Mouse (Mus musculus) stomach, embryonic 14.5 days (tissue): ENCODE measurements at regions not wholly inside any gene's neighbourhood (a gene's known extent, or its start where the extent isn't known, plus 50 kb on each side); places are given as distances from the start of the nearest gene placed in this dataset.

Source experiments
- ATAC-seq: fragments of 200-750 bp; cut with Nextera tagmentation; 2 replicates; pipeline ENCODE4 v1.8.0; 2017; ENCODE audit warnings: low read depth, moderate TSS enrichment; ENCODE audit not compliant: insufficient number of reproducible peaks, insufficient read depth, low FRiP score
- H3K27ac ChIP-seq: fragments of 300-500 bp; sonication (generic); 2 replicates; pipeline ENCODE4 v1.5.1; 2014; ENCODE audit warnings: mild to moderate bottlenecking, low read length, moderate library complexity, mixed read lengths
- H3K27me3 ChIP-seq: fragments of 300-500 bp; sonication (generic); 2 replicates; pipeline ENCODE4 v1.6.1; 2014; ENCODE audit warnings: low read length, control low read depth, mixed read lengths; ENCODE audit not compliant: control insufficient read depth, insufficient read depth
- H3K36me3 ChIP-seq: fragments of 300-500 bp; sonication (generic); 2 replicates; pipeline ENCODE4 v1.6.1; 2014; ENCODE audit warnings: mild to moderate bottlenecking, control low read depth, low read length, moderate library complexity, mixed read lengths; ENCODE audit not compliant: control insufficient read depth, insufficient read depth
- H3K4me1 ChIP-seq: fragments of 300-500 bp; sonication (generic); 2 replicates; pipeline ENCODE4 v1.6.1; 2014; ENCODE audit warnings: low read length, control low read depth, mixed read lengths; ENCODE audit not compliant: control insufficient read depth, insufficient read depth
- H3K4me2 ChIP-seq: fragments of 300-500 bp; sonication (generic); replicated peaks from 2 replicates; pipeline ENCODE4 v1.6.1; 2014; ENCODE audit warnings: low read depth, low read length, control low read depth
- H3K4me3 ChIP-seq: fragments of 300-500 bp; sonication (generic); 2 replicates; pipeline ENCODE4 v1.5.1; 2014; ENCODE audit warnings: low read depth, low read length, control low read depth
- H3K9ac ChIP-seq: fragments of 300-500 bp; sonication (generic); replicated peaks from 2 replicates; pipeline ENCODE4 v1.6.1; 2014; ENCODE audit warnings: low read depth, mild to moderate bottlenecking, control low read depth, low read length, moderate library complexity, mixed read lengths
- H3K9me3 ChIP-seq: fragments of 300-500 bp; sonication (generic); 2 replicates; pipeline ENCODE4 v1.6.1; 2016; ENCODE audit warnings: low read depth, low read length, control low read depth; ENCODE audit not compliant: control insufficient read depth
- WGBS: fragments of 180-500 bp; shearing (Covaris S2); extraction: QIAGEN DNeasy Blood & Tissue Kit; methylation state at CpG from one replicate; pipeline ENCODE4 v1.1.7; 2014; 5-methylcytosine and 5-hydroxymethylcytosine counted together

GRCm38 (mm10) chr14:79898240-79898639 lies 85.6 kb upstream of the Olfm4 start:
- WGBS = 7% methylated on average over 5 of the region's 5 CpGs
- Histone ChIP-seq H3K27me3 (no peaks in the 10 kb centered on the region), H3K4me3 (no peak overlapping the region), H3K27ac (no peak overlapping the region), H3K4me1 (0 out of 2 replicates have a peak, but pooled peaks cover 2% of the 10 kb centered on the region), H3K4me2 (no peak overlapping the region), H3K9me3 (no peaks in the 10 kb centered on the region), H3K9ac (no peak overlapping the region), H3K36me3 (no peaks in the 10 kb centered on the region)
- ATAC-seq = peak; percentile 71; the same call in 1 of the 2 replicates

- Histone ChIP-seq H3K36me3 (no peaks in the 10 kb centered on the region), H3K27me3 (no peaks in the 10 kb centered on the region), H3K9me3 (no peaks in the 10 kb centered on the region), H3K4me1 (0 out of 2 replicates have a peak, but pooled peaks cover 5% of the 10 kb centered on the region), H3K27ac (no peak overlapping the region), H3K9ac (no peak overlapping the region), H3K4me2 (no peak overlapping the region), H3K4me3 (no peak overlapping the region)
- ATAC-seq = no peak
- WGBS = 67% methylated on average over 4 of the region's 4 CpGs
Measured at GRCm38 (mm10) chr14:79893241-79893640, 90.6 kb upstream of the Olfm4 start.

DNA sequence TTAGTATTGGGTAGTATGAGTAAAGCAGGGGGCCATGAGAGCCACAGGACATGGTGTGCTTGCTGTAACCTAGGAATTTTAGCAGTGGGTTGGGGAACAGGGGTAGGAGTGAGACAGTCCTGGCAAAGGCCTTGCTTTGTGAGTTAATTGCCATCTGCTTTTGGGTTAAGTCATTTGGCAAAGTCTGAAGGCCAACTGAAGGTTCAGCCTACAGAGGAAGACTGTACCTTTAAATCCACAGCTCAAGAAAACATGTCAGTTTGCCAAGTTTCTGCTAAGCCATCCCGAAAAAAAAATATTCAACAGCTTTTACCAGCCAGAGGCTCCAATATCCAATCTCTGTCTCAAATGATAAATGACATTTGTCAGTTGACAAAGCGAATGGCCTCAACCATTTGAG lies 93.2 kb upstream of the Olfm4 start:
- 44% methylated on average over 2 of the region's 2 CpGs for WGBS
- Histone ChIP-seq H3K4me2 (no peak overlapping the region), H3K4me3 (no peak overlapping the region), H3K9ac (no peak overlapping the region), H3K9me3 (no peaks in the 10 kb centered on the region), H3K27me3 (no peaks in the 10 kb centered on the region), H3K4me1 (0 out of 2 replicates have a peak, but pooled peaks cover 3% of the 10 kb centered on the region), H3K36me3 (no peaks in the 10 kb centered on the region), H3K27ac (no peak overlapping the region)
- ATAC-seq = no peak

DNA sequence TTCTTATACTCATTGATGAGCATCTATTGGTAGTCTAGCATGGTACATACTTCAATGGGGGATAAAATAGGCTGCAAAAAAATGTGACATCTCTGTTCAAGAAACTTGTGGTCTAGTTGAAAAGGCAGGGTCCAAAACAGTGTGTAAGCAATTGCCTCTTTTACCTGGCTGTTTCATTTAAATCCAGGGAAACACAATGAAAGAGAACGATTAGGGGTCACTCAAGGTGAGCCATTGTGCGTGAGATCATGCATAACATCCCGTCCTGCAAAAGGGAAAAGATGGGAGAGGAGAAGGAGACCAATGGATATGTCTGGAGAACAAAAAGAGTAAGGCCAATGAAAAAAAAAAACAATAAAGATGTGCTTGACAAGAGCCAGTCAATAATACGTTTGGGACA lies 93.6 kb upstream of the Olfm4 start:
- 0 out of 2 replicates have a peak, but pooled peaks cover 3% of the 10 kb centered on the region for H3K4me1 ChIP-seq
- H3K27me3 ChIP-seq = no peaks in the 10 kb centered on the region
- H3K36me3 ChIP-seq = no peaks in the 10 kb centered on the region
- H3K27ac ChIP-seq = no peak overlapping the region
- H3K9ac ChIP-seq = no peak overlapping the region
- H3K4me3 ChIP-seq = no peak overlapping the region
- no peaks in the 10 kb centered on the region for H3K9me3 ChIP-seq
- no peak for ATAC-seq
- WGBS = 78% methylated on average over 4 of the region's 4 CpGs
- no peak overlapping the region for H3K4me2 ChIP-seq

GRCm38 (mm10) chr14:79883487-79883886 lies 100.4 kb upstream of the Olfm4 start:
- WGBS = 69% methylated on average over 7 of the region's 7 CpGs

GRCm38 (mm10) chr14:79881726-79882125 lies 102.2 kb upstream of the Olfm4 start:
- Histone ChIP-seq H3K9ac (no peak overlapping the region), H3K27me3 (no peaks in the 10 kb centered on the region), H3K4me2 (no peak overlapping the region), H3K4me3 (no peak overlapping the region), H3K9me3 (no peaks in the 10 kb centered on the region), H3K36me3 (no peaks in the 10 kb centered on the region), H3K4me1 (no peaks in the 10 kb centered on the region), H3K27ac (no peak overlapping the region)
- ATAC-seq = no peak
- 30% methylated on average over 9 of the region's 9 CpGs for WGBS

More at GRCm38 (mm10) chr14:79883487-79883886, 100.4 kb upstream of the Olfm4 start:
- Histone ChIP-seq H3K27ac (no peak overlapping the region), H3K9me3 (no peaks in the 10 kb centered on the region), H3K36me3 (no peaks in the 10 kb centered on the region), H3K4me2 (no peak overlapping the region), H3K4me1 (no peaks in the 10 kb centered on the region), H3K27me3 (no peaks in the 10 kb centered on the region), H3K9ac (no peak overlapping the region), H3K4me3 (no peak overlapping the region)
- no peak for ATAC-seq

- H3K4me3 ChIP-seq = no peak overlapping the region
- H3K9ac ChIP-seq = no peak overlapping the region
- no peaks in the 10 kb centered on the region for H3K4me1 ChIP-seq
- no peaks in the 10 kb centered on the region for H3K9me3 ChIP-seq
- ATAC-seq = no peak
- H3K27me3 ChIP-seq = no peaks in the 10 kb centered on the region
- no peaks in the 10 kb centered on the region for H3K36me3 ChIP-seq
- 29% methylated on average over 5 of the region's 5 CpGs for WGBS
- no peak overlapping the region for H3K27ac ChIP-seq
- H3K4me2 ChIP-seq = no peak overlapping the region
Measured at GRCm38 (mm10) chr14:79880065-79880755, 103.7 kb upstream of the Olfm4 start.

DNA sequence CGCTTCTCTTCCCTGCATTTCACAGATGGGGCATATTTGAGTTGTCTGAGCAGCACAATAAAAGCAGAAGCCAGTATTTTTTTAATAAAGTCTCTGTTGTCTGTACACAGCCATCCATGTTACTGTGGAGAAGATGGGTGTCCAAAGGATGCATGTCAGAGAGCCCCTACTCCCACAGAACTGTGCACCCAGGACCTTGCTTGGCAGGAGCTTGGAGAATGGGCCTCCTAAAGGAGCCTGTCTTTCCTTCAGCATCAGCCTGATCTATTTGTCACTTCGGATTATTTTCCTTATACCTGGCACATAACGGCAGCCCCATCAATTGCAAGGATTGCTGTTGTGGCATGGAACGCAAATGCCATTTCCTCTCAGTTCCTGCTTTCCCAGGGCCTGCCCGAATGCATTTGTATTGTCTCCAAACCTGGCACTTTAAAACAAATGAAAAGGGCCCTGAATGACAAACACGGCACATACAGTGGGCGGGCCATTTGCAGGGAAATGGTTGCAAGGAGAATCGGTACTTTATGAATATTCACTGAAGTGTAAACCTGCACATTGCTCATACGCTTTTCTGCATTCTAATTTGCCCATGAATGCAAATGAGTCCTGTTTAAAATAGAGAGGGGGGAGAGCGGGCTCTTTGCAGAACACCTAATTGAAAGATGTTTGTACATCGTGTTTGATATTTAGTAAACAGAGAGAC lies 104.4 kb upstream of the Olfm4 start:
- no peak overlapping the region for H3K27ac ChIP-seq
- no peak overlapping the region for H3K4me2 ChIP-seq
- H3K9me3 ChIP-seq = no peaks in the 10 kb centered on the region
- no peaks in the 10 kb centered on the region for H3K27me3 ChIP-seq
- 72% methylated on average over 11 of the region's 11 CpGs for WGBS
- H3K36me3 ChIP-seq = no peaks in the 10 kb centered on the region
- H3K4me3 ChIP-seq = no peak overlapping the region
- ATAC-seq = no peak
- H3K4me1 ChIP-seq = no peaks in the 10 kb centered on the region
- H3K9ac ChIP-seq = no peak overlapping the region
